Mouse (Mus musculus) ovary, postnatal 10 days (tissue): ENCODE measurements around the gene Acta1.
A peak's percentile ranks its signal among the peaks of the same experiment; 100 is the strongest.

Source experiments
- DNase-seq: peaks from one replicate; pipeline ENCODE4 v3.0.0; 2022; ENCODE audit warnings: low spot score

Gene Acta1

DNA sequence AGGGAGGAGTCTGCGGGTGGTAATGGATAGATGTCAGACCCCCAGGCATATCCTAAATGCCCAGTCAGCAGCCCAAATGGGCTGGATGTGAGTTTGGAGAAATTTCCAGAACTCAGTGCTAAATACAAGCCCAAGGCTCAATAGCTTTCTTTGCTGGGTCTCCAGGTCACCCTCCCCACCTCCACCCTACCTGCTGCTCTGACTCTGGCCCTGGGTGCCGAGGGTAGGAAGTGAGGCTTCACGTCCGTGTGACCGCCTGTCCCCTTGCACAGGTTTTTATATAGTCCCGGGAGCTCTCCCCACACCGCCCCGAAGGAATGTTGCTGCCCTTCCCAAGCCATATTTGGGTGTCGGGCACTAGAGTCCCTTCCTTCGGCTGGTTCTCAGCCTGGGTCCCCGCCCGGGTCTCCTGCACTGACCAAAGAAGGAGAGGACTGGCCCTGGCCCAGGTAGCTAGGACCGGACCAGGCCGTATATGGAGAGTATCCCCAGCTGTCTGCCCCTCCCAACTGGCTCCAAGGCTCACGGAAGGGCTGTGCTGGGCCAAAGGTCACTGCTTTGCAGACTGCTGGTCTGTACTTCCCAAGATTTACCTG, at the start of gene Acta1:
Gene Acta1, minus strand, starts transcription at position 250 of the 596 bp plus-strand sequence.
- no peak for DNase-seq

DNA sequence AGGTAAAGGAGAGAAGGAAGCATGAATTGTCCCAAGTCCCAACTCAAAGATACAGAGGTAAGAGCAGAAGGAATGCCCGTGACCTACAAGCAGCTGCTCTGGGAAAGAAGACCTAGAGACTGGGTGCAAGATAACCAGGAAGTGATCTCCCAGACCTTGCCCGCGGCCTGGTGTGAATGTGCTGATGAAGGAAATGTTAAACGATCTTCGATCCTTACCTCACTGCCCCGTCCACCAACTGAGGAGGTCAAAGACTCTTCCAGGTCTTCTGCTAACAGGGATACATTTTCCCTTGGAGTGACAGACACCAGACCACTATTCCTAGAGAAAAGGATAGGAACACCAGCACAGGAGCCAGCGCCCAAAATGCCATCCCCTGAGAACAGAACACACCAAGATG, 34.5 kb upstream of the Acta1 start:
- no peak for DNase-seq

DNA sequence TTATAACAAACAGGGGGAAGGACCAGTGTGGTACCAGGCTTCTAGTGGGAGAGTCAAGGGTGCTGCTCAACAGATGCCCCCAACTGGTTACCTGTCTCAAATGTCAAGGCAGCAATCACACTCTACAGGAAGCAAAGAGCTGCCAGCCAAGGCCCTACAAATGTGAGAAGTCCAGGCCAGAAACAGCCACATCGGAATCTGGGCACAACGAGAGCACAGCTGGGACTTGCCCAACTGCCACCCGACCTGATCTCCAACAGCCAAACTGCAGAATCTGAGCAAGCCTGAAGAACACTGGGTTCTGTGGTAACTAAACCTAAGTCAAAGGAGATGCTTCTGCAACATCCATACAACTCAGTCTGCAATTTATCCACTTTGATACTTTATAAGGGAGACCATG, 31.1 kb upstream of the Acta1 start:
- no peak for DNase-seq

DNA sequence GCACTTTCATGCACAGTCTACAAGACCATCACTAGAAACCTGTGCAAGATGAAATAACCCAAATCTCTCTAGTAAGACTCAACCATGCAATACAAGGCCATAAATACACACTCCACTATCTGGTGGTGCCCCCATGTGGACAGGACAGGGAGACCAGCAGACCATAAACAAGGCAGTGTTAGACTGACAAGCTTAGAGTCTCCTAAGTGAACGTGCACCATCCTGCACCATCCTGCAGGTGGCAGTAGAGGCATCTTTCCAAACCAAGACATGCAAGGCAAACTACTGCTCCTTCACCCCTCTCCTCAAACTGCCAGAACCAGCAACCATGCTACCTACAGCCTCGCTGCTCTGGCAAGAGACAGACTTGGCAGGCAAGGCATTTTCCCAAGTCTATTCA, 30.2 kb upstream of the Acta1 start:
- peak; percentile 20 for DNase-seq

DNA sequence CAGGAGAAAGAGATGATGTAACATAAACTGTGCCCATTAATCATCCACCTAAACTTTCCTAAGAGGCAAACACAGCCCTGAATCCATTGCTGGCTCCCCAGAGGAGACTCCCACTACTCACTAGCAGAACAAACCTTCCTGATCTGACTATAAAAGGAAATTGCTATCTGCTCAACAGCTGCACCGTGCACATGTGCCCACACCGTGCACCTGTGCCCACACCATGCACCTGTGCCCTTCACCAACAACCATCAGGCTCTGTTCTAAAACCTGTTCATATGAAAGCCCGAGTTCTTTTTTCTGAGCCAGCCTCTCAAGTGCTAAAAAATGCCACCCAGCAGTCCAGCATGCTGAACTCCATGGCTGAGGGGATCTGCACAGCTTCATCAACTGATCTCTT, 20.1 kb upstream of the Acta1 start:
- DNase-seq, result no peak

DNA sequence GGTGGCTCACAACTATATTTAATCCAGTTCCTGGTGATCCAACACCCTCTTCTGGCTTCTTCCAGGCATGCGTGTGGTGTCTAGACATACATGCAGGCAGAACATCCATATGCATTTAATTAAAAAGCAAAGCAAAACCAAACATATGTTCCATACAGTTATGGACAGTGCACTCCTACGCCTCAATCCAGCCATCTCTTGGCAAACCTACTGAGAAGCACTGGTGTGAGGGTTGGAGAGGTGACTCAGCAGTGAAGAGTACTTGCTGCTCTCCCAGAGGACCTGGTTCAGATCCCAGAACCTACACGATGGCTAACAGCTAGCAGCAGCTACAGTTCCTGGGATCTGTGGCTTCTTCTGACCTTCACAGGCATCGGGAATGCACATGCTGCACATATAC, 17.7 kb upstream of the Acta1 start:
- DNase-seq, result no peak

DNA sequence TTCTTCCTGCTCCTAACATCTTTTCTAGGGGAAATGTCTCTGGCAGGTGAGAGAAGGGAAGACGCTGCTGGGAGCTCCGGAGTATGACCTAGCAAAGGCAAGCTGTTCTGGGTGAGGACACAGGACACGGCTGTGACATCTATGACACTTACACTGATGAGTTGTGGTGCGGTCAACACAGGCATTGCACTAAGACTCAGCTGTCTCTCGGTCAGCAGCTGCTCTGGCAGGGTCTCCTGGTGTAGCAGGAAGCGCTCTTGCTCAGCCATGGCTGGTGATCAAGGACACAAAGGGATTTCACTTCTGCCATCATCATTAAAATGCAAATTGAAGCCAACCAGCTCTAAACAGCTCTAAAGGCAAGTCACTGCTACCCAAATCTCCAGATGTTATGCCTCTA, 13.1 kb upstream of the Acta1 start:
- DNase-seq, result no peak

DNA sequence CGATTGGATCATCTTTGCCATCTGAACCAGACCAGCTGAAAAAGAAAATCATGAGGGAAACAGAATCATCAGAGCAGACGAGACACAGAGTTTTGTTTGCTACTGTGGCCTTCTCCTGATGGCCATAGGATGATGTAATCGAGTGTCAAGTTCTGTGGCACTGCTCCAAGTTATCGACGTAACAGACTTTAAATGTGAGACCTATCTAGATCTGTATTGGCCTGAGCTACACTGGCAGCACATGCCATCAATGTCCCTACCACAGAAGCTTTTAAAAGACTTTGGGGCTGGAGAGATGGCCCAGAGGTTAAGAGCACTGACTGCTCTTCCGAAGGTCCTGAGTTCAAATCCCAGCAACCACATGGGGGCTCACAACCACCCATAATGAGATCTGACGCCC, 8.1 kb upstream of the Acta1 start:
- no peak for DNase-seq

DNA sequence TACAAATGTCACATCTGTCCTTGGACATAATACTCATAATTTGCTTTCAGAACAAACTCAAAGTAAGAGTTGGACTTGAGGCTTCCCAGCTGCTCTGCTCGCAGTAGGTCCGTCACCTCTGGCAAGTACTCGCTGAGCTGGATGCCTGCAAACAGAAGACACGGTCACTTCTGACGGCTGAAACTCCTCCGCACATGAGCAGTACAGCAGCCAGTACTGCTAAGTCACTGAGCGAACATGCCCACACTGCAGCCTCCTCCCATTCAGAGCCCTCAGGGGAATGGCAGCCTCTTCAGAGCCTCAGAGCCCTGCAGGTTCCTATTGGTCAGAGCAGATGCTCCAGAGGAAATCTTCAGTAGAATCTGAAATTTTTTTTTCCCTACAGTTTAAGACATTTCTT, 4.8 kb upstream of the Acta1 start:
- no peak for DNase-seq

DNA sequence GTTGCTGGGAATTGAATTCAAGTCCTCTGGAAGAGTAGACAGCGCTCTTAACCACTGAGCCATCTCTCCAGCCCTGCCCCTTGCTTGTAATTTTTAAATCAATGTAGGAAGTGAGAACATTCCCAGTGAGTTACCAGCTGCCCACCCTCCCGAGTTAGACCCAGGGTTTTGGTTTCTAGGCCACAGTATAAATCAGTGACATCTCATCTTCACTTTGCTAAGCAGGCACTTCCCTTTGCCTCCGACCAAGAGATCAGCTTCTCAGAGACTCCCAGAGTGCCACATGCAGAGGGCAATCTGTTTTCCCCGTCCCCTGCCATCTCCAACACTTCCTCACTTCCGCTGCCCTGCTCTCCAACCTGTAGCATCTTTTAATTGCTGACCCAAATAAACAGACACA, 4.0 kb upstream of the Acta1 start:
- DNase-seq, result no peak

DNA sequence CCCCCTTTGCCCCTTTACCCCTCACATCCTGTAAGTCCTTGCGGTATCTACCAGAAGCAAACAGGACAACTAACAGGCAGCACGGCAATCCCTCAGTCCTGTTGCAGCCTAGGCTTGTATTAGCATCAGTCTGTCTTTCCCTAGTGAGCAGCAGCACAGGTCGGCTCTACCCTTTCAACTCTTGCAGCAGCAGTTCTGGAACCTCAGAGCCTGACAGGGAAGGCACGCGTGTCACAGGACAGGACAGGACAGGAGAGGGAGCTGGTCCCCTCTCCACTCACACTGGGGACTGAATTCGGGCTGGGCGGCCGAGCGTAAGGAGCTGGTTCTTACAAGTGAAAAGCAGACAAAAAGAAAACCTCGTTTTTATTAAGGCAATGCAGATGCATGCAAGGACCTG, 2.2 kb upstream of the Acta1 start:
- no peak for DNase-seq

DNA sequence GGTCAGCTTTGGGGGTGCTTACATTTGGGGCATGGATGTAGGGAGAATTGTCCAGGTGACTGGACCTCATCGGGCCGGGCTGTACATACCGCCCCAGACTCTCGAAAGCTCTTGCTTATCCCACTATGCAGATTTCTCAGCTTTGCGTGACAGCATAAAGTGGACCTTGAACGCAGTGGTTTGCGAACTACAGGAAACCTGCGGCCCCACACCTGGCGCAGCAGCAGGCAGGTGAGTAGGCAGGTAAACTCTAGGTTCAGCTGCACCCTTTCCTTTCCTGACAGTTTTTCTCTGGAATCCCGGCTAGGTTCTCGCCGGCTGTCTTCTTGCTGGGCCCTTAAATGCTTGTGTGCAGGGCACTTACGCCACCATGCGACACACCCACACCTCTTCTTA, 1.8 kb upstream of the Acta1 start:
- DNase-seq, result no peak

DNA sequence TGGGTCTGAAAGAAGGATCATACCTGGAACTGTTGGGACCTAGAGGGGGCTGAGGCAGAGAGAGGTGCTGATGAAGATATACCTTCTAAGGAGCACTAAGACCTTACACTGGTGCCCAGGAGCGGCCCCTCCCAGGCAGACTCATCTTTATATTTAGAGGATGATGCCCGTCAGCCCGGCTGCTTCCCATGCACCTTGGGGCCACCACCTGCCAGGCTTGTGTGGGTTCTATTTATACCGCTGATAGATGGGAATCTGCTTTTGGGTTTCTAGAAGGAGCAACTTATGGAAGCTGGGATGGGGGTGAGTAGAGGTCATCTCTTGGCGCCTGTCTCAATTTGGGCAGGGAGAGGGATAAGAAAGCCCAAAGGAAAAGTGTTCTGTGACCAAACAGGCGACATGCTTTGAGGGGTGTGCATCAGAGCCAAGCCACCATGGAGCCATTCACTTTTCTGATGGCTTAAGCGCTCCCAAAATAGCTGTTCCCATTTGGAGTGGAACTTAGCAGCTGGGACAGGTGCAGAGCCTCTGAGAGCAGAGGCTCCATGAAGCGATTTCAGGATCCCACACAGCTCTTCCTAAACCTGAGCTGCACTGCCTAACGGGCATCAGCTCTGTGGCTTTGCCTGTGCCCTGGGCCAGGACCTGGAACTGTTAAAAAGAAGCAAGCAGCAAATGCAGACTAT, 1.3 kb upstream of the Acta1 start:
- no peak for DNase-seq

DNA sequence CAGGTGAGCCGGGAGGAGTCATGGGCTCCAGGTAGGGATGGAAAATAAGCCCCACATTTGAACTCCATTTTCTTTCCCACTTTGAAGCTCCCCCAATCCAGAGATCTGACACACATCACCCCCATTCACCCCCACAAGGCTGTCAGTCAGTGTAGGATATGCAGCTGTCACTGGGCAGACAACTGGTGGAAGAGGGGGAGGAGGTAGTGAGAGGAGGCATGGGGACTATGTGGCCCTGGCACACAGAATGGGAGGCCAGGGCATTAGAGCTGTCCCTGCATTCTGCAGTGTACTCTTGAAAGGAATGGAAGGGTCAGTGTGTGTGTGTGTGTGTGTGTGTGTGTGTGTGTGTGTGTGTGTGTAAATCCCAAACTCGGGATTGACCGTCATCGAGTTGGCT, 679 bp upstream of the Acta1 start:
- no peak for DNase-seq

DNA sequence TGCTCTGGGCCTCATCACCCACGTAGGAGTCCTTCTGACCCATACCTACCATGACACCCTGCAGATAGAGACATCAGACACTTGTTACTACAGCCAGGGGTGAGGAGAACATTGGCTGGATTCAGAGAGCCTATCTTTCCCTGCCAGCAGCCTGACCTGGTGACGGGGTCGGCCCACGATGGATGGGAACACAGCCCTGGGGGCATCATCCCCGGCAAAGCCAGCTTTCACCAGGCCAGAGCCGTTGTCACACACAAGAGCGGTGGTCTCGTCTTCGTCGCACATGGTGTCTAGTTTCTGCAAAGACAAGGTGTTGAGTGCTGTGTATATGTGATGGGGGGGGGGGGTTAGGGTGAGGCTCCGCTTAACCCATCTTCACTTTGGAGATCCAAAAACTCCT, 1.1 kb downstream of the Acta1 start:
- DNase-seq, result no peak

DNA sequence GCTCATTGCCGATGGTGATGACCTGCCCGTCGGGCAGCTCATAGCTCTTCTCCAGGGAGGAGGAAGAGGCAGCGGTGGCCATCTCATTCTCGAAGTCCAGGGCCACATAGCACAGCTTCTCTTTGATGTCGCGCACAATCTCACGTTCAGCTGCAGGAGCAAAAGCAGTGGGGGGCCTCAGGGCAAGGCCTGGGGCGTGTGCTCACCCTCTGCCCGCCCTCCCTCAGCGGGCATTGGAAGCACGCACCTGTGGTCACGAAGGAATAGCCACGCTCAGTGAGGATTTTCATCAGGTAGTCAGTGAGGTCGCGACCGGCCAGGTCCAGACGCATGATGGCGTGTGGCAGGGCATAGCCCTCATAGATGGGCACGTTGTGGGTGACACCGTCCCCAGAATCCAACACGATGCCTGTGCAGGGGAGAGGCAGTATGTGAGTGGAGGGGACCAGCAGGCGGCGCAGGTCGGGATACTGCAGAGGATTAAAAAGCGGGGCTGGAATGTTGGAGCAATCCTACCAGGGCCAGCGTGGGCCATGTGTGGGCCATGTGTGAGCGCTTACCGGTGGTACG, 1.9 kb downstream of the Acta1 start:
- no peak for DNase-seq

DNA sequence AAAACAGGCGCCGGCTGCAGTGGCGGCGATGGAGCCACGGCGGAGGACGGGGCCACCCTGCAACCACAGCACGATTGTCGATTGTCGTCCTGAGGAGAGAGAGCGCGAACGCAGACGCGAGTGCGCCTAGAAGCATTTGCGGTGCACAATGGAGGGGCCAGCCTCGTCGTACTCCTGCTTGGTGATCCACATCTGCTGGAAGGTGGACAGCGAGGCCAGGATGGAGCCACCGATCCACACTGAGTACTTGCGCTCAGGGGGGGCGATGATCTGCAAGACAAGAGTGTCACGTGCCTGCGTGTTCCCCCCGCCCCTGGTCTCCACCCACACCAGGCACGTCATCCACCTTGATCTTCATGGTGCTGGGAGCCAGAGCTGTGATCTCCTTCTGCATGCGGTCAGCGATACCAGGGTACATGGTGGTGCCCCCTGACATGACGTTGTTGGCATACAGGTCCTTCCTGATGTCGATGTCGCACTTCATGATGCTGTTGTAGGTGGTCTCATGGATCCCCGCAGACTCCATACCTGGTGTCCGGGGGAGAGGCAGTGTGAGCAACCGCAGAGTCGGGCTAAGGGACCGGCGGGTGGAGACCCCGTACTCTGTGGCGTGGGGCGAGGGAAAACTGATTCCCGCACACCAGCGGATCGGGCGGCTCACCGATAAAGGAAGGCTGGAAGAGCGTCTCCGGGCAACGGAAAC, 2.5 kb downstream of the Acta1 start:
- DNase-seq, result no peak

DNA sequence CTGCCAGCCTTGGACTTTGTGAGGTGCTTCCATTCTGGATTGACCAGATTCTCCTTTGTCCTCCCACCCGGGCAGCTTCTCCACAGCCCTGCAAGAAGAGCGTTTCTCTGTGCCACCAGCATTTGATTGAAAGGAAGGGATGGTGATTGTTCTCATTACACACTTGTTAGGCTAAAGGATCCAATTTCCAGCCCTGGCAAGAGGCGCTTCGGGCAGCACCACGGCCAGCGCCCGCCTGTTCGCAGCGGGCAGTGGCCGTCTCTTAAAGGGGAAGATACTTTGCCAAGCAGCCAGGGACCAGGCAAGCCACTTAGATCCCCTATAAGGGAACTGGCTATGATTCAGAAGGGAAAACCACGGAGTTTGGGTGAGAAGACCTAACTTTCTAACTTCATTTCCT, 3.3 kb downstream of the Acta1 start:
- peak; percentile 19 for DNase-seq

DNA sequence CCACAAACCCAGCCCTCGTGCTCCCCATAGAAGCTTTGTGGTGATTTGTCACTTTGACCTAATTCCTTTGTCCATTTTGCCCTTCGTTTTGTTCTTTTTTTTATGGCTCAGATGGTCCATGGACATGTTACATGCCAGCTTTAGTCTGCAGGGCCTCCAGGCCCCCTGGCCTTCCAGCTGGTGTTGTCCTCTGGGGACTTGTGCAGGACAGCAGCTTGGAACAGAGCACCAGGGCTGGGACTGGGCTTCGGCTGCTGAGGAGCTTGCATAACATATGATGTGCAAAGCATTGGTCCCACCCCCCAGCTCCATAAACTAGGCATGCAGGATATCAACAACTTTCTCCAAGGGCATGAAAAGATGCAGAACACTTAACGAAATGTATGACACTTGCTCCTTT, 4.8 kb downstream of the Acta1 start:
- DNase-seq, result no peak

DNA sequence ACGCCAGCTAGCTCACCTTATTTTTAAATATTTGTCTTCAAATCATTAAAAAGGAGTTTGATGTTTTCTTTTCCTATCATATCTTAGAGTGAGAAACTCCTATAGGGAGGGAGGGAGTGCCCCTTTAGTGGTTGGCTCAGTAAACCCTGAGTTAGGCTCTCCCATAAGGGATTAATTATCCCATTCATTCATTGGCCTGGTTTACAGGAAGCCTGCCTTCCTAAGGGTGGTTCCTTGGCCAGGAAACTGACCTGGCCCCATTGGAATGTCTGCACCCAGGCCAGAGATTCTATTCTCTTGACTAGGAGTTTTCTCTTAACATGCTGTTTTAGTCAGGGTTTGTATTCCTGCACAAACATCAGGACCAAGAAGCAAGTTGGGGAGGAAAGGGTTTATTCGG, 6.6 kb downstream of the Acta1 start:
- DNase-seq, result no peak

DNA sequence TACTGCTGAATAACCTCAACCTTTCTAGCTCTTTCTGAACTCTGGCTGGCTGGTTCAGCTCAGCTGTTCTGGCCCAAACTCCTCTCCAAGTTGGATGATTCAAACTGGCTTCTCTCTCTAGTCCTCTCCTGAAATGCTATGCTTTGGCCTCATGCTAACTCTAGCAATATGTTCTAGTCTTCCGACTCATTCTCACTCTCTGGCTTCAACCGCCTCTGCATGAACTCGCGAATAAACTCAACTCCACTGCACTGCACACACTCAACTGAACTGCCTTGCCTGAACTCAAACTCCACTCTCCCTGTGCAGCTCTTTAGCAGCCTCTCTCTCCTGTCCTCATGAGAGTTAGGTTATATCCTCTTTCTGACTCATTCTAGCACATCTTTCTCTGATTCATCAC, 7.4 kb downstream of the Acta1 start:
- no peak for DNase-seq

DNA sequence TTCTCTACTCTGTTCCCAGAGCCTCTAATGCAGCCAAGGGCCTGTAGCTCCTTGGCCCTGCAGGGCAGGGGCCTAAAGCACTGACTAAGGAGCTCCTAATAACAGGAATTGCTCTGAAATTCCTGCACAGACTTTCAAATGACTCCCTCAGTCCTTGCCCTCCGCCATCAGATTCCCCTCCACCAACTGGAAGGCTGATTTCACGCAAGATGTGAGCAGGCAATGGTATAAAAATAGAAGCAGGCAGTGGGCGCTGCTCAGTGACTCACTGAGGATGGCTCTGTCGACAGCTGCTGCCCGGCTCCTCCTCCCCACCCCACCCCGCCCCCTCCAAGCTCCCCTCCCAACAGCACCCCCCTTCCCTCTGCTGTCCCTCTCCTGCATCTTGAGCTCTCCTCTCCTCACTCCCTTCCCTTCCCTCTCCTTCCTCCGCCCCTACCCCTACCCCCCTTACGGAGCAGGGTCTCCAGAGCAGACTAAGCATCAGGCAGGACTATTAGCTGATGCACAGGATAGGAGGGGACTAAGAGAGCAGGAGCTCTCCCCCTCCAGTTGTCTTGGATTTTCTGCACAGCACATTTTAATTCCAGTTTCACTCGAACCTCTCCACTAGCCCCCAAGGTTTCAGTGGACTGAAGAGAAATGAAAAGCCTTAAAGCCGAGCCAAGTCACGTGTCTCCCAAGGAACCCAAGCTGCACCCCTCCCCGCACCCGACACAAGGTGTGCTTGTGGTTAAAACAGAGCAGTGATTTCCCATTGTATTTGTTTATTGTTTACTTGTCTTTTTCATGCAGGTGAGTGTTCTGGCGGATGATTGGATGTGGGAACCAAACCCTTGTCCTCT, 9.6 kb downstream of the Acta1 start:
- no peak for DNase-seq
